Mouse (Mus musculus) midbrain, embryonic 14.5 days (tissue): ENCODE data around the gene Plin1. TPM values are rescaled to one million over a fixed set of nuclear protein-coding genes. Genes with fewer than 3 reads are reported as not detected.

Experiments
- ATAC-seq: fragments of 200-750 bp; cut with Nextera tagmentation; 2 replicates; pipeline ENCODE4 v1.8.0; 2017; ENCODE audit warnings: moderate number of reproducible peaks, moderate library complexity; ENCODE audit not compliant: low FRiP score, low TSS enrichment
- DNase-seq: peaks from one replicate; pipeline ENCODE4 v3.0.0-alpha.2; 2015
- H3K27ac ChIP-seq: fragments of 300-500 bp; sonication (generic); replicated peaks from 2 replicates; pipeline ENCODE4 v1.5.1; 2014; ENCODE audit warnings: mild to moderate bottlenecking, low read depth, low read length, moderate library complexity
- H3K27me3 ChIP-seq: fragments of 300-500 bp; sonication (generic); 2 replicates; pipeline ENCODE4 v1.6.1; 2014; ENCODE audit warnings: low read length, control low read depth, mixed read lengths; ENCODE audit not compliant: control insufficient read depth, insufficient read depth
- H3K36me3 ChIP-seq: fragments of 300-500 bp; sonication (generic); 2 replicates; pipeline ENCODE4 v1.6.1; 2014; ENCODE audit warnings: low read length, control low read depth; ENCODE audit not compliant: control insufficient read depth, insufficient read depth
- H3K4me1 ChIP-seq: fragments of 300-500 bp; sonication (generic); 2 replicates; pipeline ENCODE4 v1.6.1; 2014; ENCODE audit warnings: mild to moderate bottlenecking, antibody characterized with exemption, low read length, control low read depth; ENCODE audit not compliant: control insufficient read depth, insufficient read depth
- H3K4me2 ChIP-seq: fragments of 300-500 bp; sonication (generic); 2 replicates; pipeline ENCODE4 v1.6.1; 2014; ENCODE audit warnings: mild to moderate bottlenecking, low read length, moderate library complexity
- H3K4me3 ChIP-seq: fragments of 300-500 bp; sonication (generic); replicated peaks from 2 replicates; pipeline ENCODE4 v1.5.1; 2014; ENCODE audit warnings: low read depth, low read length
- H3K9ac ChIP-seq: fragments of 300-500 bp; sonication (generic); replicated peaks from 2 replicates; pipeline ENCODE4 v1.6.1; 2014; ENCODE audit warnings: mild to moderate bottlenecking, low read length, moderate library complexity
- H3K9me3 ChIP-seq: fragments of 300-500 bp; sonication (generic); 2 replicates; pipeline ENCODE4 v1.6.1; 2016; ENCODE audit warnings: low read length, control low read depth, mixed read lengths; ENCODE audit not compliant: control insufficient read depth
- WGBS: fragments of 180-500 bp; shearing (Covaris S2); extraction: QIAGEN DNeasy Blood & Tissue Kit; methylation state at CpG from one replicate; pipeline ENCODE4 v1.1.7; 2014; 5-methylcytosine and 5-hydroxymethylcytosine counted together
- polyA plus RNA-seq: library from polyadenylated mRNA; unstranded; fragments of >200 nt; fragmentation: Nextera tagmentation; extraction: Ambion mirVana; gene quantifications from 2 replicates; pipeline ENCODE4 v1.2.1, GENCODE M21; 2014

Gene Plin1
- polyA plus RNA-seq, 1 experiment from 2014 or later, result 0.13 TPM

DNA sequence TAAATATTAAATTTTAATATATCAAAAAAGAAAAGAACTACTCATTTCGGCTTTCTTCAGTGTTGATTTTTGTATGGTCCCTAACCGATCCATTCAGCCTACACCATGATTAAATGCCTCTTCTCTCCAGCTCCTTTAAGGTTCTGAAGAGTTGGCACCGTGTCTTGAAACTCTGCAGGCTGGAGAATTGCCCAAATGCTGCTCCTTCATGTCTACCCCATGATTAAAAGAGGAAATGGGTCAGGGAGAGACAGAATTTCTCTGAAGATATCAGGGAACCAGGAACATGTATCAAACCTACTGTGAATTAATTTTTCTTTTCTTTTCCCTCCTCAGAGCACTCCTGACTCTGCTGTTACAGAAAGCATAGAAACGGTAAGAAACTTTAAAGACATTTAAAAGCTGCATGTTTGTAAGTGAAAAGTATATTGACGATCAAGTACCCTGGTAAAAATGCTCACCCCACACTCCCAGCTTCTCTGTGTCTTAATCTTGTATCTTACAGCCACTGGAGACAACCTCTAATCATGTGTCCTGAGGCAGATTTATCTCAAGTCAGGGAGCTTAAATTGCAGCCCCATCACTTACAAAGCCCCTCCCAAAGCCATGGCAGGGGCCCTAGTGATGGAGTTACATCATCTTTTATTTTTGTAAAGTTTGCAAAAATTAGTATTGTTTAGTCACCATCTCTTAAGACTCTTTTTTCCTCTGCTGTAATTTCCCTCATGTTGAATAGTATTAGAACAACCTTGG, 28.6 kb upstream of the Plin1 start:
- H3K4me3 ChIP-seq, result no peak overlapping the region
- H3K4me2 ChIP-seq, result no peak overlapping the region
- H3K27me3 ChIP-seq, result no peaks in the 10 kb centered on the region
- no peak overlapping the region for H3K9ac ChIP-seq
- no peak overlapping the region for H3K27ac ChIP-seq
- no peaks in the 10 kb centered on the region for H3K4me1 ChIP-seq
- DNase-seq (no peak), ATAC-seq (no peak)
- H3K36me3 ChIP-seq, result no peaks in the 10 kb centered on the region
- WGBS, result 84% methylated on average over 5 of the region's 5 CpGs
- H3K9me3 ChIP-seq, result no peaks in the 10 kb centered on the region

DNA sequence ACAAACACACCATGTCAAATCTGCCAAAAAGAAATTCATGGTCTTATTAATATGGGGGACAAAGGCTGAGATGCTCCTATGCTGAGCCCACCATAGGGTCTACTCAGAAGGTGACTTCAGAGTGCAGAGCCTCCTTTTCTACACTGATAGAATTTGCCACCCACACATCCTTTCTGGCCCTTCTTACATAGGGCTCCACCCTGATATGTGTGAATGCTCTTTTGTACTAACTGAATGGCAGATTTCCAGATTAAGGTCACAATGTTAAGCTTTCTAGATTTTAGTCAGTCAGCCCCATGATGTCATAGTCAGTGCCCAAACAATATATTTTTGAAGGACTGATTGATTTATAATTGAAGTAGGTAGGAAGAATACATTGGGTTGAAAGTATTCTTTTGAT, 27.1 kb upstream of the Plin1 start:
- ATAC-seq (no peak), DNase-seq (no peak)
- Histone ChIP-seq H3K27me3 (no peaks in the 10 kb centered on the region), H3K4me3 (no peak overlapping the region), H3K4me2 (no peak overlapping the region), H3K9ac (no peak overlapping the region), H3K27ac (no peak overlapping the region), H3K9me3 (no peaks in the 10 kb centered on the region), H3K36me3 (no peaks in the 10 kb centered on the region), H3K4me1 (no peaks in the 10 kb centered on the region)

DNA sequence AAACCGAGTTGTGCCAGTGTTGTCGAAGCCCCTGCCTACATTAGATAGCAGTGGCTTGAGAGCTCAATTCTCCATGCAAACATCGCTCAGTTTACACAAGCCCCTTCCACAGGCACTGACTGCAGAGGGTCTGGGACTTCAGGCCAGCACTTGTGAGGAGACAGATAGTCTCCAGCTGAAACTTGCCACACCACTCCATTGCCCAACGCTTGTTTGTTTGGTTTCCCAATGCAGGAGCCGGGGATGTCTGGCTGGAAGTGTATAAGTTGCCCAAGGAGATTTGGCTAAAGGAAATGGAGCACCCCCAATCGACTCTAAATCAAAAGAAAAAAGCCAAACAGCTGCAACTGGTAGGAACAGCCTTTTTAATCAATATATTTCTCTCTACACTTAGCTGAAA, 25.5 kb upstream of the Plin1 start:
- Histone ChIP-seq H3K9me3 (no peaks in the 10 kb centered on the region), H3K36me3 (no peaks in the 10 kb centered on the region), H3K4me2 (no peak overlapping the region), H3K4me1 (no peaks in the 10 kb centered on the region), H3K9ac (no peak overlapping the region), H3K4me3 (no peak overlapping the region), H3K27me3 (no peaks in the 10 kb centered on the region), H3K27ac (no peak overlapping the region)
- DNase-seq (no peak), ATAC-seq (no peak)
- 82% methylated on average over 6 of the region's 6 CpGs for WGBS

DNA sequence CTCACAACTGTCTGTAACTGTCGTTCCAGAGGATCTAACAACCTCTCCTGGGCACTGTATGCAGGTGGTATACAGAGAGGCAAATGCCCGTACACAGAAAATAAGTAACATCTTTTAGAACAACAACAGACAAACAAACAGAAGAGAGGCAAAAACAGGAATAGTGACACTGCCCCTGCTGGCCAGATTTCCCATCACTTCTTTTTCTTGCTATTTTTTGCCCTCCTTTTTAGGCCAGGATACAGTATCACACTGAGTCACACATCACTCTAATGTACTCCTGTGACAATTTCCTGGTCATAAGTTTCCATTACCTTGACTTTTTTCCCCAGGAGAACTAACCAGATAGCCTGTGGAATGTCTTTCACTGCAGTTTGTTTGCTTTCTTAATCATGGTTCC, 23.6 kb upstream of the Plin1 start:
- H3K36me3 ChIP-seq, result no peaks in the 10 kb centered on the region
- no peak overlapping the region for H3K4me2 ChIP-seq
- H3K4me1 ChIP-seq, result no peaks in the 10 kb centered on the region
- no peak overlapping the region for H3K4me3 ChIP-seq
- WGBS, result 54% methylated on average over 2 of the region's 2 CpGs
- no peaks in the 10 kb centered on the region for H3K9me3 ChIP-seq
- H3K27ac ChIP-seq, result no peak overlapping the region
- DNase-seq (no peak), ATAC-seq (no peak)
- H3K9ac ChIP-seq, result no peak overlapping the region
- H3K27me3 ChIP-seq, result no peaks in the 10 kb centered on the region

DNA sequence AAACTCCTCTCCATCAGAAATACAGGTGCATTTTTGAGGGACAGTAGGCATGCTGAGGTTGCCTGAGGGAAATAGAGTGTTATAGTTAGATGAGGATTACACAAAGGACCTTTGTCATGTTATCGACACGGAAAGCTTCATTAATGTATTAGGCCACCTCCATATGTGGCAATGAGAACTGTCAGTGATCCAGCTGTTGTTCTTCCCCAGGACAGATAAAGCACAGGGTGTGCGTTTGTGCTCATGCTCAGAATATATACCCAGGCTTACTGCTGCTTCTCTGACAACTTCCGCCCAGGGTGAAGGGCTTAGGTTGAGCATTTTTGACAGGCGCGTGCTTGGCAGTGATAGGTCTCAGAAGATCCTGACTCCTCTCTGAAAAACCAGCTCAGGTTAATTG, 16.8 kb upstream of the Plin1 start:
- H3K27me3 ChIP-seq, result no peaks in the 10 kb centered on the region
- no peak overlapping the region for H3K27ac ChIP-seq
- no peak overlapping the region for H3K4me3 ChIP-seq
- no peaks in the 10 kb centered on the region for H3K9me3 ChIP-seq
- DNase-seq (no peak), ATAC-seq (no peak)
- H3K4me1 ChIP-seq, result no peaks in the 10 kb centered on the region
- H3K9ac ChIP-seq, result no peak overlapping the region
- 87% methylated on average over 6 of the region's 6 CpGs for WGBS
- no peaks in the 10 kb centered on the region for H3K36me3 ChIP-seq
- H3K4me2 ChIP-seq, result no peak overlapping the region

DNA sequence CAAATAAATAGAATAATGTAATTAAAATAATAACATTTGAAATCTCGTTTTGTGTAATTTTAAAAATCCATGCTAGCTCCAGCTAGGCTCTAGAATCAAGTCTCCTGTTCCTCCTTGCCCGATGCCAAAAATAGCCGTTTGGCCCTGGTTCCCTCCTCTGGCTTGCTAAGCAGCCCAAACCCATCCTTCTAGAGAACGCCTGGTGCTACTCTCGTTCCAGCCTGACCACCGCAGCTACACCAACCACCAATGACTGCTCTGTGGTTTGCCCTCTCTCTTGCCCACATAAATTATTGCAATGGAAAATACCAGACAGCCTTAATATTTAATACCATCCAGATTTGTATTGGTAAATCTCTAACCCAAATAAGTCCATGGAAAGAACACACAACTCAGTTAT, 15.0 kb upstream of the Plin1 start:
- no peak for ATAC-seq
- H3K36me3 ChIP-seq, result no peaks in the 10 kb centered on the region
- 80% methylated on average over 6 of the region's 6 CpGs for WGBS

DNA sequence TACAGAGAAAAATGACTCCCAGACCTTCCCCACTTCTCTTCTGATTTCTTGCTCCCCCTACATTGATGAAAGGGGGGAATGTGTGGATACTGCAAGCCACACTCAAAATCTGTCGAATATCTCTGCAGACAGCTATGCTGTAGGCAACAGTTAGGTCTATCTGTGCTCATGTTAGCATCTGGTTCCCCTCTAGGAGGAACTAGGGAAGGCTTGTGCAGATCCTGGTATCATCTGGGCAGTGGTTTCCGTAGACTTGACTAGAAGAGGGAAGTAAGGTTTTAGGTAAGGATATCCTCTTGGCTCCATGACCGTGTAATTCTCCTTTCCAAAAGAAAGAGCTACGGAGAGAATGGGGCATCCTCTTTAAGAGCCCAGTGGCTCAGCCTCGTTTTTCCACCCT, 11.9 kb upstream of the Plin1 start:
- Histone ChIP-seq H3K9ac (no peak overlapping the region), H3K9me3 (no peaks in the 10 kb centered on the region), H3K4me2 (no peak overlapping the region), H3K36me3 (no peaks in the 10 kb centered on the region), H3K4me3 (no peak overlapping the region), H3K27me3 (no peaks in the 10 kb centered on the region), H3K4me1 (peaks cover 8% of the 10 kb centered on the region), H3K27ac (no peak overlapping the region)
- no peak for DNase-seq
- no peak for ATAC-seq
- whole genome bisulfite sequencing, result 74% methylated on average over 5 of the region's 5 CpGs

More for the DNA sequence above, 15.0 kb upstream of the Plin1 start:
- H3K9me3 ChIP-seq, result no peaks in the 10 kb centered on the region
- no peak overlapping the region for H3K4me2 ChIP-seq
- H3K4me1 ChIP-seq, result peaks cover 3% of the 10 kb centered on the region
- no peak overlapping the region for H3K9ac ChIP-seq
- DNase-seq, result no peak
- H3K4me3 ChIP-seq, result no peak overlapping the region
- H3K27ac ChIP-seq, result no peak overlapping the region
- no peaks in the 10 kb centered on the region for H3K27me3 ChIP-seq

DNA sequence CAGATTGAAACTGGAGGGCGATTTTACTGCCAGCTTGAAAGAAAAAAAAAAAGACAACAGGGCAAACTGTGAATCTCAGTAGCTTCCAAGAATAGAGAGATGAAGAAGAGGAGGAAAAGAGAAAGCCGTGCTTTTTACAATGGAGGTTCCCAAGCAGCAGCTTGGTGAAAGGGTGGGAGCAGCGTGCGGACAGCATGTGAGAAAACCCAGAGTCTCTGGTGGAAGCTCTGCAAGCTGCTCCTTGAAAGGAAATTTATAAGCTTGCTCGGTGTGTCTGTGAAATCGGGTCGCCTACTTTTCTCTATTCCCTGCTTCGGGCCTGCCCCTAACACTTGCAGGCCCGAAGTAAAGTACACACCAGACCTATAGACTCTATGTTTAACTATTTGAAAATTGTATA, 11.3 kb upstream of the Plin1 start:
- Histone ChIP-seq H3K4me2 (no peak overlapping the region), H3K27me3 (no peaks in the 10 kb centered on the region), H3K9ac (no peak overlapping the region), H3K36me3 (no peaks in the 10 kb centered on the region), H3K4me1 (peaks cover 8% of the 10 kb centered on the region), H3K4me3 (no peak overlapping the region), H3K9me3 (no peaks in the 10 kb centered on the region), H3K27ac (no peak overlapping the region)
- 92% methylated on average over 9 of the region's 9 CpGs for WGBS
- no peak for ATAC-seq
- no peak for DNase-seq

DNA sequence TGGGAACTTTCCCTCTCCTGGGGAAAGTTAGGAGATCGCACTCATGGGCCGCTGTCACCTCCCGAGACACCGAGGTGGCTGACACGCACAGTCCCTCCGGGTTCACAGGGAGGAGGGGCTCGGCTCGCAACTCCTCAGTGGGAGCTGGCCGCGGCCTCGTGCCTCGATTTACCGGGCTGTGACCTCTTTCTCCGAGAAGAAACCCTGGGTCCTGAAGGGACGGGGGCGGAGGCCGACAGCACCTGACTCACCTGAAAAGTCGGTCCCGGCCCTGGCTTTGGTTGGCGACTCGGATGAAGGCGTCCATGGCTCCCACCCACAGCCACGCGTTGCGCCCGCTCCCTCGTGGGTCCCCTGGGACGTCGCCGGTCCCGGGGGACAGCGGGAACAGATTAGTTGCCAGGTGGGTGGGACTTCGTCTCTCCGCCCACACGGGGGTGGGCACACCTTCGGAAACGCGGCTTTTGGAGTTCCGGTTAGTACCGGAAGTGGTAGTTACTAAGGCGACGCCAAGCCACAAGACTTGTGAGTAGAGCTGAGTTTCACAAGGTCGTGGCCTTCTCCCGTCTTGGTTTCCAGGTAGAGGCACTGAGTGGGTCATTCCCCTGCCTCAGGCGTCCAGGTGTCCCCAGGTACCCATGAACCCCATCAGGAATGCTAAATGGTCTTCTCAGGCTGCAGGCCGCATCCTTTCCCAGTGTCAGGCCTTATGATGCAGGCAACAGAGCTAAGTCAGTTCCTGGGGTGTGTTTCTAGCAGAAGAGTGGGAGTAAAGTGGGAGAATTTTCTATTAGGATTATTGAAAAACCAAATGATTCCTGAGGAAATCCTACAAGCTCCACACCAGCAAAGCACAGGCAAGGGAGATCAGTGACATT, 10.2 kb upstream of the Plin1 start, which contains the start of the genes Pex11a and Wdr93:
TSS of gene Pex11a (minus strand) at position 473 of the 878 bp plus-strand sequence.
TSS of gene Wdr93 (plus strand) at position 505 of the 878 bp plus-strand sequence.
- H3K4me1 ChIP-seq, result peaks cover 8% of the 10 kb centered on the region
- H3K36me3 ChIP-seq, result no peaks in the 10 kb centered on the region
- WGBS, result 2% methylated on average over 46 of the region's 46 CpGs
- no peak within 1 kb of the TSS for H3K27ac ChIP-seq
- peak within 1 kb of the TSS; percentile 70 for H3K4me3 ChIP-seq
- no peaks in the 10 kb centered on the region for H3K9me3 ChIP-seq
- peak within 1 kb of the TSS; percentile 60 for H3K9ac ChIP-seq
- peak; percentile 75 for ATAC-seq
- H3K4me2 ChIP-seq, result peak within 1 kb of the TSS; percentile 97
- DNase-seq, result peak; percentile 93
- no peaks in the 10 kb centered on the region for H3K27me3 ChIP-seq
